Mouse (Mus musculus): Measurements from ENCODE around the gene Pik3r5. TPM values are rescaled to one million over a fixed set of nuclear protein-coding genes. Genes with fewer than 3 reads are reported as not detected.

Gene Pik3r5
- polyA plus RNA-seq, 1 experiment = 9.5 TPM

GRCm38 (mm10) chr11:68545172-68545571 is 113.3 kb downstream of the Pik3r5 start:
- Histone ChIP-seq H3K9me3 (no peaks in the 10 kb centered on the region), H3K36me3 (replicated peaks; ENCODE audit: low read length) (no peaks in the 10 kb centered on the region), H3K4me3 (replicated peaks) (no peak overlapping the region), H3K27me3 (replicated peaks) (peaks cover 38% of the 10 kb centered on the region), H3K4me1 (no peaks in the 10 kb centered on the region)
- TF ChIP-seq FLI1 (IDR thresholded peaks at IDR 0.05; ENCODE audit: low read length) (no peak), GATA1 (IDR thresholded peaks at IDR 0.05; ENCODE audit: borderline replicate concordance, low read length) (no peak)

- H3K4me1 ChIP-seq = no peaks in the 10 kb centered on the region
These were observed 113.8 kb downstream of the Pik3r5 start for GRCm38 (mm10) chr11:68545682-68546222.

More at GRCm38 (mm10) chr11:68545682-68546222, 113.8 kb downstream of the Pik3r5 start:
- Histone ChIP-seq H3K4me3 (replicated peaks) (no peak overlapping the region), H3K36me3 (replicated peaks; ENCODE audit: low read length) (no peaks in the 10 kb centered on the region), H3K9me3 (no peaks in the 10 kb centered on the region), H3K27me3 (replicated peaks) (peaks cover 40% of the 10 kb centered on the region)
- TF ChIP-seq GATA1 (IDR thresholded peaks at IDR 0.05; ENCODE audit: borderline replicate concordance, low read length) (no peak), FLI1 (IDR thresholded peaks at IDR 0.05; ENCODE audit: low read length) (no peak)

Other genes starting within 250 kb of the Pik3r5 start
- gene Ntn1, start 31.3 kb upstream of the Pik3r5 start, polyA plus RNA-seq (2012; ENCODE audit: insufficient read depth, low replicate concordance) = 0.19 and 0.28 TPM in 2 replicates
- 1.7 TPM in 1 of 2 replicates, not detected in the other for gene Pik3r6, start 70.9 kb downstream of the Pik3r5 start, polyA plus RNA-seq (2012; ENCODE audit: insufficient read depth, low replicate concordance)
- gene Mfsd6l, start 124.1 kb downstream of the Pik3r5 start, polyA plus RNA-seq (2012; ENCODE audit: insufficient read depth, low replicate concordance) = 0.04 TPM in 1 of 2 replicates, not detected in the other
- not detected in 2 replicates for gene Ccdc42, start 154.9 kb downstream of the Pik3r5 start, polyA plus RNA-seq (2012; ENCODE audit: insufficient read depth, low replicate concordance)